Mouse (Mus musculus) 3134 (cell line): ENCODE measurements at regions not wholly inside any gene's neighbourhood (a gene's known extent, or its start where the extent isn't known, plus 50 kb on each side); places are given as distances from the start of the nearest gene placed in this dataset.

Experiments used
- DNase-seq: peaks from one replicate; pipeline ENCODE4 v3.0.0-alpha.2; 2011; ENCODE audit warnings: low spot score; ENCODE audit not compliant: insufficient read length; ENCODE audit errors: extremely low read depth

GRCm38 (mm10) chr9:61084655-61085230 lies 287.4 kb upstream of the Tle3 start:
- no peak for DNase-seq

GRCm38 (mm10) chr9:61087035-61087434 lies 285.1 kb upstream of the Tle3 start:
- no peak for DNase-seq

DNA sequence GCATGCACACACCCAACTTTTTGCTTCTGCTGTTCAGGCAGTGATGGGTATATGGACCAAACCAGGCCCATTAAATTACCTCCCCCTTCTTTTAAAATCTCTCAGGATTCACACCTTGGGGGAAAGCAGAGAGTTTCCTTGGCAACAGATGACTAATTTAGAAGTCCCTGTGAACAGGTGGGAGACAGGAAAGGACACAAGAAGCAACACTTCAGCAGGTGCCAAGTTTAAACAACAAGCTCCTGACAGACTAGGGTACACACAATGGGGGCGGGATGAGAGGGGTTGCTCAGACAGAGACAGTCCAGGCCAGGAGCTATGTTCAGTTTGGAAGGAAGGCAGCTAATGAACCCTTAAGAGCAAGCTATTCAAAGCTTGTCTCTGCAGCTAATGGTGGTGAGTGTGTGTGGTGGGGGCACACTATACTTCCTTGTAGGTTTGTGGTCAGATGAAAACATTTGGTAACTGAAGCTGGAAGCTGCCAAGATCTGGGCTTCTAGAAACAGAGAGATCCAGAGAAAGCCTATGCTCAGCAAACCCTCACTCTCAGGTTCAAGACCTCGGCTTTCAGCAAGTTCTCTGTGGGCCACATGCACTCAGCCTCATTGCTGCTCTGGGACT lies 283.0 kb upstream of the Tle3 start:
- no peak for DNase-seq

DNA sequence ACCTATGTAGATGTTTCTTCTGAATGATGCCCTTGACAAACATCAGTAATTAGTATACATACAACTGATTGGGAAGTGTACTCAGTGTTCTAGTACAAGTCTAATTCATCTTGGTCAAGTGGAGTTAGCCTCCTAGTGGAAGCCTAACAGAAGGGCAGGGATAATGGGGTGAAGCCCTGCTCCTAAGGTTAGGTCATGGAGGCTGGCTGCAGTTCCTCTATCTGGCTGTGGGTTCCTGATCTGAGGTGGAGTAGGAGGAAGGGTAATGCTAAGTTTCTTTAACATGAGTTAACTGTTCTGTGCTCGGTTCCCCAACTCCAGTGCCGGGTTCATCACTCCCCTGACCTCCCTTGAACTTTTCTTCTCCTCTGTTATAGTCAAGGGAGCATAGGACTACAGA lies 281.1 kb upstream of the Tle3 start:
- DNase-seq: no peak

- DNase-seq: no peak
Measured at GRCm38 (mm10) chr9:61092834-61093479, 279.2 kb upstream of the Tle3 start.

- no peak for DNase-seq
Measured at GRCm38 (mm10) chr9:61095069-61095775, 276.9 kb upstream of the Tle3 start.

- DNase-seq: no peak
Measured at GRCm38 (mm10) chr9:61101741-61102450, 270.3 kb upstream of the Tle3 start.

GRCm38 (mm10) chr9:61102451-61103358 lies 269.5 kb upstream of the Tle3 start:
- DNase-seq: no peak

DNA sequence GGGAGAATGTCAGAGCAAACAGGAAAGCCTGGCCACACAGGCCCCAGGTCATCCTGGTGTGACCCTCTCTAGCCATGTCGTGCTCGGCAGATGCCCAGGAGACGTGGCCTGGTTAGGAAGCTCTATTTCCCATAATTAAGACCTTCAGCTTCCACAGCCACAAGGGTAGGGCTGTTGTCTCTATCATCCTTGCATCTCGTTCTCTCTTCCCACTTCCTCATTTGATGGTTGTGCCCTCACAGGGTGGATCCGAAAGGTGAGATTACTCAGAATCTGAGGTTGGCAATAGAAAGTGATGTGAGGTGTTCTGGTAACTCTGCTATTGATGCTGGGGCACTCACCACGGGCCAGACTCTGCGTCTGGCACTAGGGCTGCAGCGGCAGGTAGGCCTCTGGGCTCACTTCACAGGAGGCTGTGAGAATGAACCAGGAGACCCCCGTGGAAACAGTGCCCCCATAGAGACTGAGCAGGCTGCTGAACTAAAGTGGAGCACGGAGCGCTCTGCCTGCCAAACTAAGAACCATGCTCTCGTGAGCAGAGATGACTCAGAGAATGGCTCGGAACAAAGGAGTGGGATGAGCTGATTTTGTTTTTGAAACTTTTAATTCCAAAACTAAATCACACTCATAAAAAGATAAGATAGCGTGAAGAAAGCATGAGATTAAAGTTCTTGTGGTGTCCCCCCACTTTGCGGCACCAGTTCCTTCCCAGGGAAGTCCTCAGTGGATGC lies 266.5 kb upstream of the Tle3 start:
- no peak for DNase-seq

GRCm38 (mm10) chr9:61109519-61110285 lies 262.5 kb upstream of the Tle3 start:
- DNase-seq: no peak

GRCm38 (mm10) chr9:61111206-61111605 lies 261.0 kb upstream of the Tle3 start:
- no peak for DNase-seq

DNA sequence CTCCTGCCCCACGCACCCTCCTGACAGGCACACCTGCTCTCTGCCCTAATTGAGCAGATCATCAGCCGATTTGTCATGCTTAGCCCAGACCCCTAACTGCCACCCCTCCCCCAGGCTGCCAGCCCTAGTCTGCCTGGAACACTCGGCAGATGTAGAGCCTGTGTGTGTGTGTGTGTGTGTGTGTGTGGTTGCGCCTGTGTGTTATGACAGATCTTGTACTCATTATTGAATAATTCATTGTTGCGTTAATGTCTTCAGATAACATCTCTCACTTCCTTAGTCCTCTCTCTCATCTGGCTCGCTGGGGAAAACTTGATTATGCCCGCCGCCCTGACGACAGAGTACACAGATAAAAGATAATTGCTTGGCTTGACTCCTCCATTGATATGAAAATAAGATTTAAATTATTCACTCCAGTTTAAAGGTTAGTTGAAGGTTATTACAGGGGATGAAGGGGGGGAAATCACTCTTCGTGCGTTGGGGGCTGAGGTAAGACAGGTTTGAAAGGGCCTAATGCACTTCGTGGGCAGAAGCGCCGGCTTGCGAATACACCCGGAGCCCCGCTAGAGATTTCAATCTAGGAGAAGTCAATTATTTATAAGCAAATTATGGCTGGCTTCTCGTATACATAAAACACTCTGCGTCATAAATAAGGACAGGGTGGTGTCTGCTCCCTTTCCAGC lies 260.3 kb upstream of the Tle3 start:
- no peak for DNase-seq

DNA sequence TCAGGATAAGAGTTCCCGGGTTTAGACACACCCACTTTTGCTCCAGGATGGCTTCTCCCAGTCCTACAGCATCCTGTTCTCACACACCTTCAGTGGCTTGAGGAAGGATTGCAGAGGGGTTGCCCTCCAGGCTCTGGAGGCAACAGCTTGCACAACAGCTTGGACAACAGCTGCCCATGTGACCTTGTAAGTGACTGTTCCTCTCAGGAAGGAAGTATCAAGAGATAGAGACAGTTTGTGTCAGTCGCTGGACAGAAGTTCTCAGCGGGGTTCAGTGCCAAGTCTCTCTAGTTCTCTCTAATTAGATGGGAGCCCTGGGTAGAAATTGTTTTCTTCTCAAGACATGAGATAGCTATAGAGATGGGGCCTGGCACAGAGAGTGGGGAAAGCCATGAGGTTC lies 252.9 kb upstream of the Tle3 start:
- no peak for DNase-seq

DNA sequence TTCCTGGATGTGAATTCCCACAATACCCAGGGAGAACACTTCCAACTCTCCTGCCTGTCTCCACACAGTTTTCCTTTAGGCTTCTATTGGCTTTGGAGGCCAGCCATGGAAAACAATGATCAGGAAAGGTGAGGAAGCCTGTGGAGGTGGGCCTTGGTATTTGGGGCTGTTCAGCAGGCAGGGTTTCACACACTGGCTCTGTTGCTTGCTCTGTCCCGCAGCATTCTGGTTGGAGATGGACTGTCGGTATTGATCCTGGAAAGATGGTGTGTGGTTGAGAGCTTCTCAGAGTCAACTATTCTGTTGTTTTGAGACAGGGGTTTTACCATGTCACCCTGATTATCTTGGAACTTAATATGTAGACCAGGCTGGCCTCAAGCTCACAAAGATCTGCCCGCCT lies 251.6 kb upstream of the Tle3 start:
- no peak for DNase-seq

GRCm38 (mm10) chr9:61120931-61121391 lies 251.2 kb upstream of the Tle3 start:
- DNase-seq: no peak

- DNase-seq: no peak
Measured at GRCm38 (mm10) chr9:61123431-61123830, 248.7 kb upstream of the Tle3 start.

- no peak for DNase-seq
Measured at GRCm38 (mm10) chr9:61125769-61126168, 246.4 kb upstream of the Tle3 start.

DNA sequence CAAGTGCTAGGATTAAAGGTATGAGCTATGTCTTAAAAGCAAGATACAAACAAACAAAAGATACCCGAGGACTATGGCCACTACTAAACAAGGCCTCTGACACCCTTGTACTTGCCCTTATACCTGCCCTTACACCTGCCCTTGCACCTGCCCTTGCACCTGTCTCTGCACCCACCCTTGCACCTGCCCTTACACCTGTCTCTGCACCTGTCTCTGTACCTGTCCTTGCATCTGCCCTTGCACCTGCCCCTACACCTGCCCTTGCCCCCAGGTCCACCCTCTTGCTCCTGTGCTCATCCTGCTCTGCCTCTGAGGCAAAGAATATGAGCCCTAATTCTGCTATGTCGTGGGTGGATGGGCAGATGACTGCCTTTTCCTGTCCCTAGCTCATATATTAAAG lies 244.1 kb upstream of the Tle3 start:
- no peak for DNase-seq
